Mouse (Mus musculus): ENCODE results near the gene Esp24. TPM values are rescaled to one million over a fixed set of nuclear protein-coding genes. Genes with fewer than 3 reads are reported as not detected.
"Not testable (repeated sequence)": the region's sequence is repeated elsewhere in the genome, so short reads cannot be mapped to it uniquely, and the experiment has no call there.

Gene Esp24
- polyA plus RNA-seq (2015; fragmentation: Nextera tagmentation; extraction: Ambion mirVana) = not detected in 2 replicates

GRCm38 (mm10) chr17:39036395-39036794 lies at the start of gene Esp24:
Esp24 (plus strand) TSS chr17:39036695.
- 87% methylated on average over 3 of the region's 3 CpGs for WGBS
- not testable (repeated sequence) for H3K27me3 ChIP-seq (replicated peaks; ENCODE audit: control insufficient read depth, insufficient read depth, low read length); H3K4me2 ChIP-seq (ENCODE audit: low read length); H3K36me3 ChIP-seq (ENCODE audit: control insufficient read depth, insufficient read depth); H3K27ac ChIP-seq (ENCODE audit: low read length); H3K4me1 ChIP-seq (replicated peaks; ENCODE audit: control insufficient read depth, insufficient read depth, low read length); ATAC-seq; H3K4me3 ChIP-seq (replicated peaks; ENCODE audit: low read length); H3K9me3 ChIP-seq (ENCODE audit: control insufficient read depth, low read length); H3K9ac ChIP-seq (replicated peaks; ENCODE audit: low read depth, low read length)

- no peaks in the 10 kb centered on the region for H3K27me3 ChIP-seq (replicated peaks; ENCODE audit: control insufficient read depth, insufficient read depth, low read length)
- no peaks in the 10 kb centered on the region for H3K9me3 ChIP-seq (ENCODE audit: control insufficient read depth, low read length)
- no peak for ATAC-seq
- H3K4me2 ChIP-seq (ENCODE audit: low read length) = no peak overlapping the region
- WGBS = 94% methylated on average over 1 of the region's 1 CpGs
- no peaks in the 10 kb centered on the region for H3K36me3 ChIP-seq (ENCODE audit: control insufficient read depth, insufficient read depth)
- no peak overlapping the region for H3K4me3 ChIP-seq (replicated peaks; ENCODE audit: low read length)
- H3K9ac ChIP-seq (replicated peaks; ENCODE audit: low read depth, low read length) = no peak overlapping the region
- H3K4me1 ChIP-seq (replicated peaks; ENCODE audit: control insufficient read depth, insufficient read depth, low read length) = no peaks in the 10 kb centered on the region
- H3K27ac ChIP-seq (ENCODE audit: low read length) = no peak overlapping the region
Measured at GRCm38 (mm10) chr17:39009846-39010245, 26.6 kb upstream of the Esp24 start.

GRCm38 (mm10) chr17:39010675-39011638 lies 25.5 kb upstream of the Esp24 start:
- no peak overlapping the region for H3K27ac ChIP-seq (ENCODE audit: low read length)
- no peaks in the 10 kb centered on the region for H3K36me3 ChIP-seq (ENCODE audit: control insufficient read depth, insufficient read depth)
- WGBS = 39% methylated on average over 30 of the region's 30 CpGs
- 0 out of 2 replicates have a peak, but pooled peaks have one; percentile 47 for ATAC-seq
- H3K9ac ChIP-seq (replicated peaks; ENCODE audit: low read depth, low read length) = no peak overlapping the region
- H3K4me1 ChIP-seq (replicated peaks; ENCODE audit: control insufficient read depth, insufficient read depth, low read length) = no peaks in the 10 kb centered on the region
- no peaks in the 10 kb centered on the region for H3K9me3 ChIP-seq (ENCODE audit: control insufficient read depth, low read length)
- peak overlapping the region; percentile 35 for H3K4me2 ChIP-seq (ENCODE audit: low read length)
- no peaks in the 10 kb centered on the region for H3K27me3 ChIP-seq (replicated peaks; ENCODE audit: control insufficient read depth, insufficient read depth, low read length)
- peak overlapping the region; percentile 28 for H3K4me3 ChIP-seq (replicated peaks; ENCODE audit: low read length)

DNA sequence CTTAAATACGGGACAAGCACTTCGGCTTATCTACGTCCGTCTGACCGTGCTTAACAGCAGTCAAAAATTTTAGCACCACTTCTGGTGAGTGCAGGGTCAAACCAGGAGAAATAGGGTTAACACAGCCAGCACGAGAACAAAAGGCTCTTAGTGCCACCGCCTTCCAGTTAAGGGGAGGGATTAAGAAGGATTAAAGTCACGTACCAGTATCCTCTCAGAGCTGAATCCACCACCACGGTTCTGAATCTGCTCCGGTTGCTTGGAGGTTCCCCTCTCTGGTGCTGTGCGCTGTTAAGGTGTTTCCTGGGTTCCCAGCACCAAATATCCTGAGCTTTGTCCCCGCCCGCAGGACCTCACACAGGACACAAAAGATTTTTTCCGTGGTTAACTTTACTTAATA lies 19.3 kb upstream of the Esp24 start:
- Histone ChIP-seq H3K9ac (replicated peaks; ENCODE audit: low read depth, low read length) (no peak overlapping the region), H3K4me3 (replicated peaks; ENCODE audit: low read length) (no peak overlapping the region), H3K36me3 (ENCODE audit: control insufficient read depth, insufficient read depth) (no peaks in the 10 kb centered on the region), H3K4me1 (replicated peaks; ENCODE audit: control insufficient read depth, insufficient read depth, low read length) (no peaks in the 10 kb centered on the region), H3K9me3 (ENCODE audit: control insufficient read depth, low read length) (no peaks in the 10 kb centered on the region), H3K27ac (ENCODE audit: low read length) (no peak overlapping the region), H3K4me2 (ENCODE audit: low read length) (no peak overlapping the region), H3K27me3 (replicated peaks; ENCODE audit: control insufficient read depth, insufficient read depth, low read length) (no peaks in the 10 kb centered on the region)
- 36% methylated on average over 14 of the region's 14 CpGs for WGBS
- no peak for ATAC-seq

- H3K9me3 ChIP-seq (ENCODE audit: control insufficient read depth, low read length) = 0 out of 2 replicates have a peak, but pooled peaks cover 2% of the 10 kb centered on the region
- no peak within 1 kb of the TSS for H3K4me3 ChIP-seq (replicated peaks; ENCODE audit: low read length)
- no peaks in the 10 kb centered on the region for H3K36me3 ChIP-seq (ENCODE audit: control insufficient read depth, insufficient read depth)
- H3K27me3 ChIP-seq (replicated peaks; ENCODE audit: control insufficient read depth, insufficient read depth, low read length) = no peaks in the 10 kb centered on the region
- no peak for ATAC-seq
- H3K27ac ChIP-seq (ENCODE audit: low read length) = no peak within 1 kb of the TSS
- H3K4me2 ChIP-seq (ENCODE audit: low read length) = no peak within 1 kb of the TSS
- H3K9ac ChIP-seq (replicated peaks; ENCODE audit: low read depth, low read length) = no peak within 1 kb of the TSS
- H3K4me1 ChIP-seq (replicated peaks; ENCODE audit: control insufficient read depth, insufficient read depth, low read length) = no peaks in the 10 kb centered on the region
Measured at GRCm38 (mm10) chr17:39043241-39043640, 6.7 kb downstream of the Esp24 start, which contains the start of gene Gm21903. Gm21903 (minus strand) TSS chr17:39043341.

DNA sequence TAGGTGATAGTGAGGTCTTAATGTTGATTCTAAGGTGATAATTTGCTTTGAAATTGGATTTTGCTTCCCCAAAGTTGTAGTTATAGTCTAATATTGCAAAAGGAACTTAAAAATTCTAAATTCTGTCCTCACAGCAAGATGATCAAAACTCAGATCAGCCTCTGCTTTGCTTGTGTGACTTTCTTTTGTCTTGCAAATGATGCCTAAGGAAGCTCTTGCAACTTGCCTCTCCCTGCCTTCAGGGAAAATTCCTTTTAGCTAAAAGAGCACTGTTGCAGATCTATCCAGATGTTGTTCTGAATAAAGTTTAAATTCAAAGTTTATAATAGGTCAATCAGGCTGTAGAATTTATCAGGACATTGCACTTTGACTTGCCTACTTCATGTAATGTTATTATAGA lies 27.1 kb downstream of the Esp24 start:
- no peak overlapping the region for H3K4me2 ChIP-seq (ENCODE audit: low read length)
- H3K4me1 ChIP-seq (replicated peaks; ENCODE audit: control insufficient read depth, insufficient read depth, low read length) = no peaks in the 10 kb centered on the region
- H3K27ac ChIP-seq (ENCODE audit: low read length) = no peak overlapping the region
- no peaks in the 10 kb centered on the region for H3K36me3 ChIP-seq (ENCODE audit: control insufficient read depth, insufficient read depth)
- no peak for ATAC-seq
- H3K27me3 ChIP-seq (replicated peaks; ENCODE audit: control insufficient read depth, insufficient read depth, low read length) = no peaks in the 10 kb centered on the region
- H3K9ac ChIP-seq (replicated peaks; ENCODE audit: low read depth, low read length) = no peak overlapping the region
- H3K9me3 ChIP-seq (ENCODE audit: control insufficient read depth, low read length) = 0 out of 2 replicates have a peak, but pooled peaks cover 3% of the 10 kb centered on the region
- no peak overlapping the region for H3K4me3 ChIP-seq (replicated peaks; ENCODE audit: low read length)

- Histone ChIP-seq H3K9me3 (ENCODE audit: control insufficient read depth, low read length) (0 out of 2 replicates have a peak, but pooled peaks cover 6% of the 10 kb centered on the region), H3K27me3 (replicated peaks; ENCODE audit: control insufficient read depth, insufficient read depth, low read length) (no peaks in the 10 kb centered on the region), H3K4me1 (replicated peaks; ENCODE audit: control insufficient read depth, insufficient read depth, low read length) (no peaks in the 10 kb centered on the region), H3K4me2 (ENCODE audit: low read length) (no peak within 1 kb of the TSS), H3K27ac (ENCODE audit: low read length) (no peak within 1 kb of the TSS), H3K4me3 (replicated peaks; ENCODE audit: low read length) (no peak within 1 kb of the TSS), H3K9ac (replicated peaks; ENCODE audit: low read depth, low read length) (no peak within 1 kb of the TSS), H3K36me3 (ENCODE audit: control insufficient read depth, insufficient read depth) (no peaks in the 10 kb centered on the region)
- ATAC-seq = no peak
- 45% methylated on average over 1 of the region's 1 CpGs for WGBS
Measured at GRCm38 (mm10) chr17:39076937-39077336, 40.4 kb downstream of the Esp24 start, which contains the start of gene Esp23. Esp23 (minus strand) TSS chr17:39077037.

Other genes starting within 250 kb of the Esp24 start
- gene Gm21903, start 6.6 kb downstream of the Esp24 start, polyA plus RNA-seq (2015; fragmentation: Nextera tagmentation; extraction: Ambion mirVana) = not detected in 2 replicates
- gene Esp23, start 40.3 kb downstream of the Esp24 start, polyA plus RNA-seq (2015; fragmentation: Nextera tagmentation; extraction: Ambion mirVana) = not detected in 2 replicates
- gene Esp22, start 58.6 kb downstream of the Esp24 start, polyA plus RNA-seq (2015; fragmentation: Nextera tagmentation; extraction: Ambion mirVana) = not detected in 2 replicates

Measured in forebrain, embryonic 16.5 days (tissue).